Mouse (Mus musculus) limb, embryonic 12.5 days (tissue): Measurements from ENCODE around the gene Tmem145. TPM values are rescaled to one million over a fixed set of nuclear protein-coding genes. Genes with fewer than 3 reads are reported as not detected.
"Not testable (repeated sequence)": the region's sequence is repeated elsewhere in the genome, so short reads cannot be mapped to it uniquely, and the experiment has no call there.

ENCODE experiments used
- ATAC-seq: fragments of 200-750 bp; cut with Nextera tagmentation; 2 replicates; pipeline ENCODE4 v1.8.0; 2017; ENCODE audit warnings: low read depth, moderate TSS enrichment; ENCODE audit not compliant: insufficient number of reproducible peaks, insufficient read depth, low FRiP score, low TSS enrichment
- H3K27ac ChIP-seq: fragments of 300-500 bp; sonication (generic); 2 replicates; pipeline ENCODE4 v1.5.1; 2016; ENCODE audit warnings: mild to moderate bottlenecking, moderate library complexity
- H3K27me3 ChIP-seq: fragments of 300-500 bp; sonication (generic); 2 replicates; pipeline ENCODE4 v1.6.1; 2016; ENCODE audit warnings: mild to moderate bottlenecking, moderate library complexity
- H3K36me3 ChIP-seq: fragments of 300-500 bp; sonication (generic); 2 replicates; pipeline ENCODE4 v1.6.1; 2016; ENCODE audit warnings: mild to moderate bottlenecking, moderate library complexity
- H3K4me1 ChIP-seq: fragments of 300-500 bp; sonication (generic); replicated peaks from 2 replicates; pipeline ENCODE4 v1.6.1; 2016
- H3K4me2 ChIP-seq: fragments of 300-500 bp; sonication (generic); 2 replicates; pipeline ENCODE4 v1.6.1; 2016; ENCODE audit warnings: mild to moderate bottlenecking, moderate library complexity
- H3K4me3 ChIP-seq: fragments of 300-500 bp; sonication (generic); replicated peaks from 2 replicates; pipeline ENCODE4 v1.5.1; 2016; ENCODE audit warnings: mild to moderate bottlenecking
- H3K9ac ChIP-seq: fragments of 300-500 bp; sonication (generic); replicated peaks from 2 replicates; pipeline ENCODE4 v1.6.1; 2016; ENCODE audit warnings: mild to moderate bottlenecking, moderate library complexity
- H3K9me3 ChIP-seq: fragments of 300-500 bp; sonication (generic); 2 replicates; pipeline ENCODE4 v1.6.1; 2016; ENCODE audit warnings: mild to moderate bottlenecking, moderate library complexity
- WGBS: fragments of 180-500 bp; shearing (Covaris S2); methylation state at CpG from one replicate; pipeline ENCODE4 v1.1.7; 2016; 5-methylcytosine and 5-hydroxymethylcytosine counted together
- polyA plus RNA-seq: library from polyadenylated mRNA; unstranded; fragments of >200 nt; fragmentation: Nextera tagmentation; extraction: Ambion mirVana; gene quantifications from 2 replicates; pipeline ENCODE4 v1.2.1, GENCODE M21; 2016

Gene Tmem145
- polyA plus RNA-seq, 1 experiment from 2014 or later: 1.1 TPM

DNA sequence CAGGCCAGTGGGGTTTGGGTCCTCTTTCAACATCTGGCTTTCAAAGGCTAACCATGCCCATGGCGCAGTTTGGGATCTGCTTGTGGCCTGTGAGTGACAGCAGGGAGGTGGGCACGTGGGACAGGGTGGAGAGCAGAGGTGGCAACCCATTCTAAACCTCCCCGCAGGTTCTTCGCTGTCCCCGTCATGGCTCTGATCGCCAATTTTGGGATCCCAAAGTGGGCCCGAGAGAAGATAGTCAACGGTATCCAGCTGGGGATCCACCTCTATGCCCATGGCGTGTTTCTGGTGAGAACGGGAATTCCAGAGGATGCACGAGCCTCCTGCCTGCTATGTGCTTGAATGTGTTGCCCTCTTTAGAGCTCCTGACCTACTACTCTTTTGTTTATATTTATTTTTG is 5.3 kb downstream of the Tmem145 start:
- Histone ChIP-seq H3K36me3 (no peaks in the 10 kb centered on the region), H3K9ac (no peak overlapping the region), H3K9me3 (no peaks in the 10 kb centered on the region), H3K4me2 (no peak overlapping the region), H3K4me1 (peaks cover 16% of the 10 kb centered on the region), H3K4me3 (no peak overlapping the region), H3K27ac (no peak overlapping the region), H3K27me3 (peaks cover 84% of the 10 kb centered on the region)
- WGBS: 85% methylated on average over 11 of the region's 11 CpGs
- no peak for ATAC-seq

DNA sequence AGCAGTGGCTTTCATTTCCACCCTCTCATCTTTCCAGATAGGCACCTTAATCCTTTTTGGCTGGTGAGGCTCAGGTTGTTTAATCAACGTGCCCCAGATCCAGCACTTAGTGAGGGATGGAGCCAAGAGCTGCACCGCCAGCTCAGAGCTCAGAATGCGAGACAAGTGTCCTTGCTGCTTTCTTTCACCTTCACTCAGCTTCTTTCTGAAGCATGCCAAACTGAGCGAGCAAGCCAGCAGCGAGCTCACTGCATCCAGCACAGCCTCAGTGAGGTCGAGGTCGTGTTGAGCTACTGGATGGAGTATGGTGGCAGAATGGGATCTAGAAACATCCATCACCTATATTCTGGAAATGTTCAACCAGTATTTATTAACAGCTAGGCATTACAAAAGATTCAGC is 7.4 kb downstream of the Tmem145 start:
- no peak overlapping the region for H3K27ac ChIP-seq
- H3K9ac ChIP-seq: no peak overlapping the region
- no peaks in the 10 kb centered on the region for H3K36me3 ChIP-seq
- peaks cover 23% of the 10 kb centered on the region for H3K4me1 ChIP-seq
- H3K27me3 ChIP-seq: peaks cover 70% of the 10 kb centered on the region
- WGBS: 43% methylated on average over 7 of the region's 7 CpGs
- no peak overlapping the region for H3K4me2 ChIP-seq
- no peak overlapping the region for H3K4me3 ChIP-seq
- ATAC-seq: no peak
- H3K9me3 ChIP-seq: no peaks in the 10 kb centered on the region

DNA sequence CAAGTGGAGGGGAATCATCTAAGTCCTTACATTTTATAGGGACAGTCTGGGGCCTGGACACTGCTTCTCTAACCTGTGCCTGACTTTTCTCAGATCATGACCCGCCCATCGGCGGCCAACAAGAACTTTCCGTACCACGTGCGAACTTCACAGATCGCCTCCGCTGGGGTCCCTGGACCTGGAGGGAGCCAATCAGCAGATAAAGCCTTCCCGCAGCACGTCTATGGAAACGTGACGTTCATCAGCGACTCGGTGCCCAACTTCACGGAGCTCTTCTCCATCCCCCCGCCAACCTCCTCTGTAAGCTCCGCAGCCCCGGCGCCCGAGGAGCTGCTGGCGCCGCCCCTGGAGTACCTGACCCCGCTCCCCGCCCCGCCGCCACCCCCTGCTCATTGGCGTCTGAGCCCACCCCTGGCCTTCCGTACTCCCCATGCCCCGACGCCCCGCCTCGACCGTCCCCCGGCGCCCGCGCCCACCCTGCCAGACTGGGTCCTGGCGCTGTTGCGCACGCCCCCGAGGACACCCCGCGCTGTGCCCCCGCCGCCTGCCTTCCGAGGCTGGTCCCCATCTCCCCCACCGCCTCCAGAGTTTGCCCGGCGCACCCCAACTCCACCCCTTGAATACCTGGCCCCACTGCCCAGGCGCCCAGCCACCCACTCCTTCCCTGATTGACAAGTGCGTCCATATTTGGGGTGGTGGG is 8.8 kb downstream of the Tmem145 start:
- H3K4me3 ChIP-seq: peak overlapping the region; percentile 49
- no peak for ATAC-seq
- peaks cover 23% of the 10 kb centered on the region for H3K4me1 ChIP-seq
- 2% methylated on average over 51 of the region's 51 CpGs for WGBS
- peak overlapping the region; percentile 53 for H3K9ac ChIP-seq
- H3K27me3 ChIP-seq: peaks cover 55% of the 10 kb centered on the region
- H3K27ac ChIP-seq: no peak overlapping the region
- no peaks in the 10 kb centered on the region for H3K9me3 ChIP-seq
- no peaks in the 10 kb centered on the region for H3K36me3 ChIP-seq
- peak overlapping the region; percentile 81 for H3K4me2 ChIP-seq

DNA sequence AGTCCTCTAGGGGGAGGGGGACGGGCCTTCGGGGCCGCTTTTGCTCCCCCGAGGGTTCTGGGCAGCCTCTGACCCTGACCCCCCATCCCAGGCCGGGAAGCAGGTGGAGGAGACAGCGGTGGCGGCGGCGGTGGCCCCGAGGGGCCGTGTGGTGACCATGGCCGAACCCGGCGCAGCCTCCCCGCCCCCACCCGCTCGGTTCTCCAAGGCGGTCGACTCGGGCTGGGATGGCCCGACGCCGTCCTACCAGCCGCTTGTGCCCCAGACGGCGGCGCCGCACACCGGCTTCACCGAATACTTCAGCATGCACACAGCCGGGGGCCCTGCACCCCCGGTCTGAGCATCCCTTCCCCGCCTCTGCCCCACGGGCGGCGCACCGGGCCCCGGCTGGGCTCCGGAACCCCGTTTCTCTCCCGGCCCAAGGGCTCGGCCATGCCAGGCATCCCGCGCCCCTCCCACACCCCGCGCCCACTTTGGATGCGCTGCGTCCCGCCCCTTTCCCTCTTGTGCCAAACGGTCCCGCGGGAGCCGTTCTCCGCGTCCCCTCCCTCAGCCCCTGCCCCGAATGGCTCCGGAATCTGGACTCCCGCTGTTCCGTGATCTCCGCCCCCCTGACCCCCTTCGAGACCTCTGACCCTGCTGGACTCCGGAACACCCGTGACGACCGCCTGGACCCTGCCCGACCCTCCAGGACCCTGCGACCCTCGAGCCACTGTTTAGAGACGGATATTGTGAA is 9.6 kb downstream of the Tmem145 start:
- WGBS: under 1% methylated on average over 68 of the region's 69 CpGs
- H3K27ac ChIP-seq: no peak overlapping the region
- peak overlapping the region; percentile 49 for H3K4me3 ChIP-seq
- peak overlapping the region; percentile 81 for H3K4me2 ChIP-seq
- no peak for ATAC-seq
- H3K9ac ChIP-seq: peak overlapping the region; percentile 53
- H3K4me1 ChIP-seq: peaks cover 23% of the 10 kb centered on the region
- no peaks in the 10 kb centered on the region for H3K9me3 ChIP-seq
- H3K27me3 ChIP-seq: peaks cover 53% of the 10 kb centered on the region
- no peaks in the 10 kb centered on the region; the same call in 1 of the 2 replicates for H3K36me3 ChIP-seq

DNA sequence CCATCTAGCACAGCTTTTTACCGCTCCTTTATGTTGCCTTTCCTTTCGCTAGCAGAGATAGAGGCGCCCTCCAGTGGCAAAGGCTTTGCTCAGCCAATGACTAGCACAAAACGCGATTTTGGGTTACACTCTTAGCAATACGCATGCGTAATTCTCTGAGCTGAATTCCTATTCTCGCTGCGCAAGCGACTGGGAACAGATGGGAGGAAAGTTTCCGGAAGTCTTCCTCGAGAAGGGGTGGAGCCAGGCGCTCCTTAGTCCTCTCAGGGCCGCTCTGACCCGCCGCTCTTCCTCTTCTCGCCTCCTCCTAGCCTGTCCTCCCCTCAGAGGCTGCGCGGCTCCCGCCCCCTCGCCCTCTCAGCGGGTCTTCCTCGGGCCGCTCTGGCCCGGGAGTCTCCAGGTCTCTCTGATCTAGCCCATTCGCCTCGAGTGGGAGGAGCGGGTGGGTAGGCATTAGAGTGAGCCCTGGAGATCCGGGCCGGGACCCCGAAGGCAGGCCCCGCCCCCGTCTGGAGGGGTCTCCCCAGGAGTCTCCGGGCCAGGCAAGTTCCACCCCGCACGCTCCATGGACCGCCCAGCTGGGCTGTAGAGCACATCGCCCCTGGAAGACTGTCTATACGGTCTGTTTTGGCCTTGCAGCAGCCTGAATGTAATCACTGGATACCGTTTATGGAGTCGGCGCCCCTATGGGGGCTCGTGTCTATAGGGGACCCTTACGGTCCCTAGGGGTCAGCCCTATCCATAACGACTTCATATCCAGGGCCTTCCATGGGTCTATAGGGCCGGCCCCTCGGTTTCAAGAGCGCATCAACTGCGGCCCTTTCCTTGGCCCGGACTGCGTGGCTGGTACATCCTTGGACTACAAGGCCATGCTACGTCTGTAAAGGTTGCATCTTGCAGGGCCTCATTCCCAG is 10.9 kb downstream of the Tmem145 start, which contains the start of gene Megf8:
Gene Megf8, plus strand, starts transcription at position 633 of the 914 bp plus-strand sequence.
- Histone ChIP-seq H3K4me1 (peaks cover 31% of the 10 kb centered on the region), H3K9me3 (no peaks in the 10 kb centered on the region), H3K27ac (peak within 1 kb of the TSS; percentile 81), H3K36me3 (no peaks in the 10 kb centered on the region; the same call in 1 of the 2 replicates), H3K9ac (peak within 1 kb of the TSS; percentile 84), H3K27me3 (peaks cover 43% of the 10 kb centered on the region), H3K4me2 (peak within 1 kb of the TSS; percentile 98), H3K4me3 (peak within 1 kb of the TSS; percentile 65)
- WGBS: under 1% methylated on average over 52 of the region's 52 CpGs
- peak; percentile 99 for ATAC-seq

DNA sequence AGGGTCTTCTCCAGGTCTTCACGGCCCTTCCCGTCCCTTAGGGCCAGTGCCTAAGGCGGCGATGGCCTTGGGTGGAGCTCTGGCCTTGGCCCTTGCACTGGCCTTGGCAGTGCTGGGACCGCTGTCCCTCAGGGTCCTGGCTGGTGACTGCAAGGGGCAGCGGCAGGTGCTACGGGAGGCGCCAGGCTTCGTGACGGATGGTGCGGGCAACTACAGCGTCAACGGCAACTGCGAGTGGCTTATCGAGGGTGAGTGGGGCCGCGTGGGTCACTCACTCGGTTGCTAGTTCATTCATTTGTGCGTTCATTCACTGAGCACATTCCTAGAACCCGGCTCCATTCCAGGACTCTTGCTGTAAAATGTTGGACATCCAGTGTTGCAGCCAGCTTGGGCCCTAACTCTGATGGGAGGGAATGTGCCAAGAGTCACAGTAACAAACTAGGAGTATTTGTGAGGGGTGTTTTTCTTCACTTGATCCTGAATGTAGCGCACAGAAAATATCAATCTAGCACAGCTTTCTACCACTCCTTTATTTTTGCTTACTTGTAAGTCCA is 11.6 kb downstream of the Tmem145 start:
- Histone ChIP-seq H3K27ac (peak overlapping the region; percentile 81), H3K4me1 (peaks cover 33% of the 10 kb centered on the region), H3K36me3 (no peaks in the 10 kb centered on the region; the same call in 1 of the 2 replicates), H3K9ac (peak overlapping the region; percentile 84), H3K4me3 (peak overlapping the region; percentile 65), H3K9me3 (no peaks in the 10 kb centered on the region), H3K4me2 (peak overlapping the region; percentile 98), H3K27me3 (peaks cover 35% of the 10 kb centered on the region)
- ATAC-seq: no peak
- WGBS: 13% methylated on average over 21 of the region's 21 CpGs

DNA sequence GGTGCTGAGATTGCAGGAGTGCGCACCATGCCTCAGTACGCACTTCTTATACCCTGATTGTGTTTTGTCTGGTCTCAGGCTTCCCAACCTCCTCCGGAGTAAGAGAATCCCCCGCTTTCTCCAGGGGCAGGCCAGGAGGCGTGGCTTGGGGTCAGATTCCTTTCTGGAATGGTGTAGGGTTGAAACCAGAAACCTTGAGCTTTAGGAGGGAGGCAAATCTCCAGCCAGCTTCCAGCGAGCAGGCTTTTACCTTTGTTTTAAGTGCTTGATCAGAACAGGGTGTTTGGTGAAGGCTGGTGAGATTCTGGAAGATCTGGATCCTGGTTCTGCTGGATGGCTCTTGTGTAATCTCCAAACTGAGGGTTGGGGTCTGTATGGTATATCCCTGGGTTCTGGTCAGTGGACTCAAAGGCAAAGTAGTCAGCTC is 16.2 kb downstream of the Tmem145 start:
- peak overlapping the region; percentile 97 for H3K27ac ChIP-seq

DNA sequence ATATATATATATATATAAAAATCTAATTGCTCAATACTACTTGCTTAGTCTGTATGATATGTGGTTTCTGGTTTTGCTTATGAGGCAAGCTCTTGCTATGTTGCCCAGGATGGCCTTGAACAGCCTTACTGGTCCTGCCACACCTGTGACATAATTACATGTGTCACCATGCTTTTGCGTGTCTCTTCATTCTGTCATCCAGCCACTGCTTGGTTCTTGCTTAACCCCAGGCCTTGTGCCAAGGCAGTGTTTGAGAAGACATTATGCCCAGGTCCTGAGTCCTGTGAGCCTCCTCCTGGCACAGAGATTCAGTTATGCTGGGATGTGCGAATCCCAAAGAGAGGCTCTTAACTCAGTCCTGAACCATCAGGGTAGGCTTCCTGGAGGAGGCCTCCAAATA is 17.3 kb downstream of the Tmem145 start:
- WGBS: 85% methylated on average over 2 of the region's 2 CpGs
- H3K4me1 ChIP-seq: peaks cover 16% of the 10 kb centered on the region
- H3K27ac ChIP-seq: peak overlapping the region; percentile 53
- H3K9me3 ChIP-seq: no peaks in the 10 kb centered on the region
- no peak for ATAC-seq
- H3K27me3 ChIP-seq: no peaks in the 10 kb centered on the region
- H3K36me3 ChIP-seq: peaks cover 22% of the 10 kb centered on the region; the same call in 1 of the 2 replicates
- H3K4me2 ChIP-seq: no peak overlapping the region
- no peak overlapping the region for H3K4me3 ChIP-seq
- H3K9ac ChIP-seq: no peak overlapping the region

More for the DNA sequence above, 16.2 kb downstream of the Tmem145 start:
- peak overlapping the region; percentile 50 for H3K9ac ChIP-seq
- peak; percentile 87 for ATAC-seq
- H3K4me2 ChIP-seq: peak overlapping the region; percentile 49
- peaks cover 12% of the 10 kb centered on the region; the same call in 1 of the 2 replicates for H3K36me3 ChIP-seq
- H3K4me1 ChIP-seq: peaks cover 24% of the 10 kb centered on the region
- 2% methylated on average over 6 of the region's 6 CpGs for WGBS
- H3K9me3 ChIP-seq: no peaks in the 10 kb centered on the region
- H3K27me3 ChIP-seq: no peaks in the 10 kb centered on the region
- H3K4me3 ChIP-seq: peak overlapping the region; percentile 29

DNA sequence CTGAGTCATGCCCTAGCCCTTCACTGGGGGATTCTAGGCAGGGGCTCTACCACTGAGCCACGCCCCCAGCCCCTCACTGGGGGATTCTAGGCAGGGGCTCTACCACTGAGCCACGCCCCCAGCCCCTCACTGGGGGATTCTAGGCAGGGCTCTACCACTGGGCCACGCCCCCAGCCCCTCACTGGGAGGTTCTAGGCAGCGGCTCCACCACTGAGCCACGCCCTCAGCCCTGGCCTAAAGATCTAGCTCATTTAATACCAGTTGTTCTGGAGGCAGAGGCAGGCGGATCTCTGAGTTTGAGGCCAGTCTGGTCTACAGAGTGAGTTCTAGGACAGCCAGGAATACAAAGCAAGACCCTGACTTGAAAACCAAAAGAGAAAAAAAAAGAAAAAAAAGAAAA is 19.5 kb downstream of the Tmem145 start:
- Histone ChIP-seq H3K4me1 (peaks cover 16% of the 10 kb centered on the region), H3K36me3 (peaks cover 44% of the 10 kb centered on the region)
- not testable (repeated sequence) for H3K27ac ChIP-seq, H3K4me2 ChIP-seq, H3K4me3 ChIP-seq, H3K27me3 ChIP-seq, H3K9ac ChIP-seq, H3K9me3 ChIP-seq, ATAC-seq
- WGBS: 96% methylated on average over 6 of the region's 6 CpGs

DNA sequence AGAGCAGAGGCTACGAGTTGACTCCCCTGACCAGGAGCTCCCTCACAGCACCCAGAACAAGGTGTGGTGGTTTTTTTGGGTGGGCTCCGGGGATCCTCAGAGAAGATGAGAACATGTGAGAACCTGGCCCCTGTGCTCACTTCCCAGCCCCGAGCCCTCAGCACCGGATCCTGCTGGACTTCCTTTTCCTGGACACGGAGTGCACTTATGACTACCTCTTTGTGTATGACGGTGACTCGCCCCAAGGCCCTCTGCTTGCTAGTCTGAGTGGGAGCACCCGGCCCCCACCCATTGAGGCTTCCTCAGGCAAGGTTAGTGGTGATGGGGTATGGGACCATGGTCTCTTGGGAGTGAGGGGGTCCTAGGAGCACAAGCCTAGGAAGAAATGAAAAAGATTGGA is 20.3 kb downstream of the Tmem145 start:
- no peak overlapping the region for H3K27ac ChIP-seq

More for the DNA sequence above, 20.3 kb downstream of the Tmem145 start:
- no peaks in the 10 kb centered on the region for H3K9me3 ChIP-seq
- H3K4me2 ChIP-seq: no peak overlapping the region
- peaks cover 52% of the 10 kb centered on the region for H3K36me3 ChIP-seq
- no peak overlapping the region for H3K9ac ChIP-seq
- H3K4me3 ChIP-seq: no peak overlapping the region
- no peaks in the 10 kb centered on the region for H3K27me3 ChIP-seq
- peaks cover 14% of the 10 kb centered on the region for H3K4me1 ChIP-seq
- 89% methylated on average over 8 of the region's 8 CpGs for WGBS
- no peak for ATAC-seq
